Mouse (Mus musculus) right cerebral cortex, postnatal 4 days (tissue): ENCODE results near the gene 1700016C15Rik.
A peak's percentile ranks its signal among the peaks of the same experiment; 100 is the strongest.

ENCODE experiments used
- DNase-seq: peaks from one replicate; pipeline ENCODE4 v3.0.0-alpha.2; 2022

Gene 1700016C15Rik

DNA sequence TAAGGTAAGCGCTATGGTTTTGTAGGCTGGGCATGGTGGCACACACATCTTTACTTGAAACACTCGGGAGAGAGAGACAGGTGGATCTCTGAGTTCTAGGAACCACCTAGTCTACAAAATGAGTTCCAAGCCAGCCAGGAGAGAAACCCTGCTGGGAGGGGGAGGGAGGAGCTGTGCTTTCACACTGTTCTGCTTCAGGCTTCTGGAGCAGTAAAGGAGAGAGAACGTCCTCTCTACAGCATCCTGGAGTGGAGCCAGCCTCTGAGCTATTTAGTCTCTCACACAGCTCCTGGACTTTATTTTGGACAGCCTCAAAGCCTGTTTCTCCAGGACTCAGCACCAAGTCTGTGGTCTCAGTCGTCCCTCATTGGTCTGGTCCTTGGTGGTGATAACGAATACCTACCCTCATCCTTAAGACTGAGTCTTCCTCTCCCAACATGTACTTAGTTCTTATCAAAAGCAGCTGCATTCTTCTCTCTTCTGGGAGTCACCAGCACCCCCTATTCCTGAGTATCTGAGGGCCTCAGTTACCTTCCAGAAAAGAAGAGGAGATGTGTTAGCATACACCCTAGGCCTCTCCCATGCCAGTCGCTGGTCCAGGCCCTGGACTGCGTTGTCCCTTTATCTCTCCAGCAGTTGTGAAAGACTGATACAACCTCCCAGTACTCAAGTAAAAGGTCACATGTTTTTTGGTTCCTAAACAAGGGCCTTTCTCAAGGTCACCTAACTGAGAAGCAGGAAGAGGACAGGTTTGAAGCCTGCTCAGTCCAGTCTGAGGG is 12.4 kb upstream of the 1700016C15Rik start:
- DNase-seq: no peak

DNA sequence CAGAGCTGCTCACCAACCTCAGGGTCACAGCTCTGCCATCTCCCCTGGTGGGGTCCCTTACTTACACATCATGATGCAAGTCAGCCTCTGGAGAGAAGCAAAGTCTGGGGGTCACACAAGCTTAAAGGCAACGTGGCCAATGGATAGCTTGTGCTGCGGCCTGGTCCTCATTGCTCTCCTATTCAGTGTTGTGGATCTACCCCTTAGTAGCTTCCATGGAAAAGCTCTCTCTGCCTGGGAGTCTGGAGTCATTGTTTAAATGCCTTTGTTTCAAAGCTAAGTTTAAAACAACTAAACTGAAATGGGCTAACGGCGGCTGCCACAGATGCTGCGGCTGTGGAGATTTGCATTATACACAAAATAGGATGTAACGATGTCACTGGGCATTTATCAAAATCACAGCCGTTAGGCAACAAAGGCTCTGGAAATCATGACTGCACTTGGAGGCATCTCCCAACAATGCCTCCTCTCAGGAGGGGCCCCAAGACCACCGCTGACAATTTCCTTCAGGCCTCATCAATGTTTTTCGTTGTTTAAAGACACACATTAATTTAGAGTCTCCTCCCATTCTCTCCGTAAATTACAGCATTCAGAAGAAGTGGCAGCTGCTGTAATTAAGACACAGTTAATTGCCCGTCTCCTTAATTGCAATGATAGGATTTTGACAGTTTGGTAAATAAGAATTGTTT is 11.1 kb upstream of the 1700016C15Rik start:
- no peak for DNase-seq

DNA sequence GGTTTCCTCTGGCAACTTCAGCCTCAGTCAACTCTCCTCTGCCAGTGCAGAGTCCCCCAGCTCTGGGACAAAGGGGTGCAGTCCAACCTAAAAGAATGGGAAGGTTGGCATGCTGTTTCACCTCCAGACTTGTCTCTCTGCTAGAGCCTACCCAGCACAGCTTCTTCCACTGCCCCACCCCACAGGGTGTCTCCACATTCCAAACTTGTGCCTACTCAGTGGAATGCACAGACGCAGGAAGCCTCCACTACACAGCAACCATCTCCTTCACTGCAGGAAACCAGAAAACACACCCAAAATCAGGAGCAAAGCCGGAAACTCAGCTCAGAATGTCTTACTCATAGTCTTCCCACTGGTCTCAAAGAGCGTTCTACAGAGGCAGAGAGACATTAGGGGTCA is 10.6 kb upstream of the 1700016C15Rik start:
- no peak for DNase-seq

DNA sequence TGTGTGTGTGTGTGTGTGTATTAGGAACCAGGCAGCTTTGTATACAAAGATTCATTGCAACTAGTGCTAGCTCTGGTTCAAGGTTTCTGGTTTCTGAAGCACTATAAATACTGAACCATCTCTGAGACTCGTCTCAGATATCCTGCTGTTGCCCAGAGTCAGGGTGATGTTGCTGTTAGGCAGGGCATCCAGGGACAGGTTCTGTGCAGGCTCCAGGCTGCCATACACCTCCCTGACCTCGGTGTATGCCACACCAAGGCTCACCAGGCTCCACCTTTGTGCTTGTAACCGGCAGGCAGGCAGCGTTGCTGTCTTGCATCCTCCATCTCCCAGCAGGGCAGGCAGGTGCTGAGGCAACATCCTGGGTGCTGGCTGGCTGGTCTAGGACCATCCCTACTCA is 5.8 kb upstream of the 1700016C15Rik start:
- no peak for DNase-seq

DNA sequence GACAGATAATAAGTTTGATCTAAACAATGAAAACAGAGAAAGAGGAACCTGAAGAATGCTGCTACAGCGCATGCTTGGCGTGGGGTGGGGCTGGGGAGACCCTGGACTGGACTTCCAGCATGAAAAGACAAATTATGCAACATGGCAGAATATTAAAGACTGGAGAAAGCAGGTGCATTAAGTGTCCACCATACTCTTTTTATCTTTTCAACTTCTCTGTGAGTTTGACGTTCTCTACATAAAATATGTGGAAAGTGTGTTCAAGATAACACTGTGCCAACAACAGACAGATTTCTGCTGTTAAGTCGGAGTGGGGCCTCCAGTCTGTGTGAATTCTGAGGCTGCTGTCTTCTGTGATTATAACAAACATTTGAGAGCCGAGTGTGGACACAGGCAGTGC is 2.7 kb upstream of the 1700016C15Rik start:
- DNase-seq: no peak

DNA sequence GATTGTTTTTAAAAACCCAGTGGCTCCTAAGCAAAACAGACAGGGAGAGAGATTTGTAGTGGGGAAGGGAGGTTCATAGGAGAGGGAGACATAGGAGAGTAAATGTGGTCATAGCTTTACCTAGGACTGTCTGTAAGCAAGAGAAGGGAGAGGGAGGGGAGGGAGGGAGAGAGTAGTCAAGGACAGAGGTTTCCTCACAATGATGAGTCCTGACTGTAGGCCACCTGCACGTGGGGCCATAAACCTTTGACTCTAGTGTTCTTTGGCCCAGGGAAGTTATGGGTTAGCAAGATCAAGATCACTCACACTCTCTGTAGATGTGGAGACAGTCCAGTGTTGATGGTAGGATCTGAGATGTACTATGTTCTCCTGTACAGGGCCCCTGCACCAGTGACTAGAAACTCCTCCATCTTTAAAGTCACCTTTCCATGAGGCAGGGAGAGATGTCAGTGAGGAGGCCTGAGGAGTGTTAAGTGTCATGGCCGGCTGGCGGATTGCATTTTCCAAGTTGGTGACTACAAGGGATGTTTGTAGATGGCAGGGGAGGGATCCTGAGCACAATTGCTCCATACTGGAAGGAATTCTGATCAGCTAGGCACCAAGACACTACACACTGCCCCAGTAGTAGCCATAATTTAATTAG is 1.6 kb upstream of the 1700016C15Rik start:
- no peak for DNase-seq

DNA sequence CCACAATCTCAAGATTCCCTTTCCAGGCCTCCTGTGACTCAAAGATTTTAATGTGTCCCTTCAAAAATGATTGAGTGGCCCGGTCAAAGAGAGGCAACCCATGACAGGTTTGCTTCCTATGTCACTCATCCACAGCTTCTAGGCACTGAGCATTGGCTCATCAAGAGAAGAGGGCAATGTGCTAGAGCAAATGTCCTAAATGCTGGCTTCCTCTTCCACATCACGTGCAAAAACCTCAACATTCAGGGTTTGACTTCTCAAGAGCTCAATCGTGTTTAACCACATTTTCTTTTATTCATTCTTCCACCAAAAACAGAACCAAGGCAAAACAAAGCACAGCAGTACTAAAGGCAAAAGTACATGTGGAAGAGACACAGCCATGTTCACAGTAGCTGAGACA is 2.4 kb downstream of the 1700016C15Rik start:
- DNase-seq: no peak

DNA sequence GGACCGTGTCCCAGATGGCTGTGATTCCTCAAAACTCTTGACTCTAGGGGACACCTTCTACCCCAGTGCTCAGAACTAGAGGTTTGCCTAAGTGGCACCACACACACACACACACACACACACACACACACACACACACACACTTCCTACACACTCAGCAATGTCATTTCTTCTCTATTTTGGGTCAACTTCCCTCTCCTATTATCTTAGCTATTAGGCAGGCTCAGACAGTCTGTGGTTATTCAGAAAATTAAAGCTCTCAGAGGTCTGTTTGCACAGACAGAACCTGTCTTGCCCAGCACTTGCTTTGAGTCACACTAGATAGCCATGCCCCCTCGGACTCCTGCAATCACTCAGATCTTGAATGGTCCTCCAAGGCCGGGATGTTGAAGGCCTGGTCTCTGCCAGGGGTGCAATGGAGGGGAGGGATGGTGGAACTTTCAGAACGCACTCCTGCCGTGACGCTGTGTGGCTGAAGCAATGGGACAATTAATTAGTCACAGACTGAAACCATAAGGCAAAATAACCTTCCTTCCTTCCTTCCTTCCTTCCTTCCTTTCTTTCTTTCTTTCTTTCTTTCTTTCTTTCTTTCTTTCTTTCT is 8.0 kb downstream of the 1700016C15Rik start:
- DNase-seq: no peak

DNA sequence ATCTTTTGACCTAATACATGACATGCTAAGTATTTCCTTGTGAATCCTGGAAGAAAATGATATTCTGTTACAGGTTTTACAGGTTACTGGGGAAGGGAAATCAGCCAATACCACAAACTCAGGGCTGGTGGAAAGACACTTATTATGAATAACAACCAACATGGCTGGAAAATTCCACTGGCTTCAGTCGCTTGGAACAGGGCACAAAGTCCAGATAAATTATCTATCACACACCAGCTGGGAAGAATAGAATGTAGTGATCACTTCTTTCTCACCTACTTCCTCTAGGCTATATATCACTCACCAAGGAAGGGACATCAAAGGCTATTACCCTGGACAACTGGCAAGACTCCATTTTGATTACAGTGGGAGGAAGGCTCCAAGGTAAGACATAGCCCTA is 11.1 kb downstream of the 1700016C15Rik start:
- DNase-seq: no peak

DNA sequence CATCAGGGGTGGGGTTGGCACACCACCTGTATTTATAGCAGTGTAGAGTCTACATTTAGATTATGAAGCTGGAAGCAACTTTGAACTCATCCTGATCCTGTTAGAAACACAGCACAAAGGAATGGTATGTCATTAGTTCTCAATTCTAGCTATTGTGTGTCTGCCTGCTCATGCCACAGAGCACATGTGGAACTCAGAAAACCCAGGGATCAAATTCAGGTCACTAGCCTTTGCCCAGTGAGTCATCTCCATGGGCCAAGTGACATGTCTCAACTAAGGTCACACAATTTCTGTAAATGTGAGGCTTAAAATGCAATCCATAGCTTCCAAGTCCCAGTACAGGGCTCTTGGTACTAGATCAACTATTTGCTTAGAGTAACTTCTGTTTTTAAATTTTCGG is 12.5 kb downstream of the 1700016C15Rik start:
- DNase-seq: no peak

DNA sequence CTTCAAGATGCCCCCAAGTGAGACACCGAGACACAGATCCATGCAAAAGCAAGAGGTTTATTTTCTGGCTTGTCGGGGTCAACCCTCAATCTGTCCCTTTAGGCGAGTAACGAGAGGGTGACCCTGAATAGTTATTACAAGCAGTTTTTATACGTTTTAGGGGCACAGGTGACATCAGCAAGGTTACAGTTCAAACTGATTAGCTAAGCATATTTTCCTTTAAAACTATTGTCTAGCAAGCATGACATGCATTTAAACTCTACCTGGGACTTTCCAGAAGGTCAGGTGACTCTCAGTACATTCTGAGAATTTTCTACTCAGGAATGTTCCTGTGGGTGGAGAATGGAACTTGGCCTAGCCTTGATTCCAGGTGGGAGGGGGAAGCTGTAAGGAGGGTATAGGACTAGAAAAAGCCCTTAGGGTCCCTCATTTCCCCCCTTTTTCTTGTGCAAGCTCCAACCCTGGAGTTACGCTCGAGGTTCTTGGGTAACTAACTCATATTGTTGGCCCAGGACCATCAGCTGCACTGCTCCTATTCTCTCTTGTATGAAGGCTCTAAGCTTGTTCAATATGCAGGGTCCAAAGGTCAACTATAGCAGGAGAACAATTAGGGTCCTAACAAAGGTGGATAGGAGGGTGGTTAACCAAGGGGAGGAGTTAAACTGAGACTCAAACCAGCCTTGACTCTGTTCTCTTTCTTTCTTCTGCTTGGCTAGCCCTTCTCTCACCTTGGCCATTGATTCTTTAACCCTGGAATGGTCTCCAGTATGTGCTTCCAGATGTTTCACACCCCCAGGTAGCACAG is 15.1 kb downstream of the 1700016C15Rik start:
- no peak for DNase-seq

DNA sequence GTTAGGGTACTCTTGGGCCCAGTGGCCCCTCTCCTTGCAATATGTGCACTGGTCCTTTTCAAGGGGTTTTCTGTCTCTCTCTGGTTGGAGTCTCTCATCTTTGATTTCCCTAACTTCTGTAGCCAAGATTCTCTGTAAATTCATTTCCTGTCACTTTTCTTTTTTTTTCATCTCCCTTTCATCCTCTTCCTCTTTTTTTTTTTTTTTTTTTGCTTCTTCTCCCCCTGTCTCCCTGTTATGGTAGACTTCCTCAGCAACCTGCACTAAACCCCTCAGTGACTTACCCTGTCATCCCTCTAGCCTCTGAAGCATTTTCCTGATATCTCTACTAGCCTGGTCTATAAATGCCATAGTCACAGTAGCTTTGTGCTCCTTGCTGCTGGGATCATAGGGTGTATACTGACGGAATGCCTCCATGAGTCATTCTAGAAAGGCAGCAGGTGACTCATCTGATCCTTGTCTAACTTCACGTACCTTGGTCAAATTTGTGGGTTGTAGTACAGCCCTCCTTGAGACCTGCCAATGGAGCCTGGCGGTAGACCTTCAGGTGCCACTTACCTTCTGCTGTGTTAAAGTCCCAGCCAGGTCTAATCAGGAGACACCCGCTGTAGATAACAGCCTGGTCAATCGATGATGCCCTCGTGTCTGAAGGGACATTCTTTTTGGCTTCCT is 18.4 kb downstream of the 1700016C15Rik start:
- DNase-seq: no peak

DNA sequence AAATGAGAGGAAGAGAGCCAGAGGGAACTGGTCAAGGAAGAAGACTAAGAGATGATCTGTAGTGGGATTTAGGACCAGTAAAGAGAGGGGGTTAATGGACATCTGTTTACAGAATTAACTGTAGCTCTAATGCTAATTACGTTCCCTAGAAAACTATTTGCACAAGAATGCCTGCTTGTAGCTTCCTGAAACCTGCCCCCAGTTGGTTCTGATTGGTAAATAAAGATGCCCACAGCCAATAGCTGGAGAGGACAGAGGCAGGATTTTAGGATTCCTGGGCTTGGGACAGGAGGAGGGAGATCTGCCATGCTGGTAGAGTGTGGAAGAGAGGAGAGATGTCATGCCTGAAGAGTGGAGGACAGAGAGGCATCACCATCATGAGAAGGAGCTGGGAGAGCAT is 23.9 kb downstream of the 1700016C15Rik start:
- DNase-seq: no peak

DNA sequence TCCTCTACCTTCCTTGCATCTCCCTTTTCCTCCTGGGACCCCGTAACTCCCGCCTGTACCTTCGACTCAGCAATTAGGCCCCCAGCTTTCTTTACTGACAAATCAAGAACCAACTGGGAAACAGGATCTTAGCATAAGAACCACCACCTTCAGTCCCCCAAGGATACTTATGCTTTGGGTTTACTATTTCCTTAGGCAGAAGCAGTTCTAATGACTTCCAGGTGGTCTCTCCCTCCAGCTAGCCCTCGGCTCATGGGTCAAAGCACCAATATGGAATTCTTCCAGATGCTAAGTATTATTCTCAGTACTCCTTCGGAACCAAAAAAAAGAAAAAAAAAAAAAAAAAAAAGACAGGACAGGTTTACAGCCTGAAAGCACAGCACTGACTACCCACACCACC is 27.6 kb downstream of the 1700016C15Rik start:
- no peak for DNase-seq

DNA sequence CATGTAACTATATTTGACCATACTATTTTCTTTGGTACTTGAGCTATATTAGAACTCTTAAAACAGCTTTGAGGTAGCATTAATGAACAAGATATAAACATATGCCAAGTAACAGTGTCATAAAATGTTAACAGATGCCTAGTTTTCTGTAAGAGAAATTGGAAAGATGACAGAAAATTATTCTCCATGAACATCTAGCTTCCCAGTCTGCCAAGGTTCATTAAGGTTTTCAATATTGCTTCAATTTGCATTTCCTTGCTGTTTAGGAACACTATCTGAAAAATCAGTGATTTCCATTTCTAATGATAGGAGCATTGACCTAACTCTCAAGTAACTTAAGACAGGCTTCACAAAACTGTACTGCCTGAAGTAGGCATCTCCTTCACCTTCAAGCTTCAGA is 39.3 kb downstream of the 1700016C15Rik start:
- DNase-seq: no peak

DNA sequence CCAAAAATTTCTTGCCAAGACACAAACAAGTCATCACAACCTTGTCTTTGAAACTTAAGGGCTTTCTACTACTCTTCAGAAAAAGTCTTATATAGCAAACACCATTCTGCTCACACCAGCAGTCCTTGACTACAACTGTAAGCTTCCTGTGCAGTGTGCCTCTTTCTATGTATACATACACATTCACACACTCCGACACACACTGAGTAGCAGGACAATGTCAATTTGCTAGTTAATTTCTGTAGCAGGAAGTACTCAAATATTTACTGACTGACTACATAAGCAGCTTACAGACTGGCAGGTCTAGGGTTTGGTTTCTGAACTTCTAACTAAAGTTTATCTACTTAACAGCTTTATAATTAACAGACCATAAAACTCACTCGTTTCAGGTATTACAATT is 47.8 kb downstream of the 1700016C15Rik start:
- no peak for DNase-seq

DNA sequence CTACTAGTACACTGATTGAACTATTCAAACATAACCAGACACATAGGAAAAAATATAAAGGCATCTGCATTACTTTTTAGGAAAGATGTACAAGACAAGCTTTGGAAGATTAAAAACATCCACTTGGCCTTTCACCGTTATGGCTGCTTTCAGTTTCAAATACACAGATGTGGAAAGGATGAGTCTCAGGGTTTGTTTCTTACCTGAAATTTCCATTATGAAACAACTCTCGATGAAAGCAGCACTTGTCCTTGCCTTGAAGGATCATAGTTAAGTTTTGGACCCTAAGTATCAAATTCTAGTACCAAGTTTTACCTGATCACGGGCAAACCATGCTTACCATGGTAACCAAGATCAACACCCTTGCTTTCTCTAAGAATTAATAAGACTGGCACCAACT is 63.2 kb downstream of the 1700016C15Rik start:
- DNase-seq: no peak

DNA sequence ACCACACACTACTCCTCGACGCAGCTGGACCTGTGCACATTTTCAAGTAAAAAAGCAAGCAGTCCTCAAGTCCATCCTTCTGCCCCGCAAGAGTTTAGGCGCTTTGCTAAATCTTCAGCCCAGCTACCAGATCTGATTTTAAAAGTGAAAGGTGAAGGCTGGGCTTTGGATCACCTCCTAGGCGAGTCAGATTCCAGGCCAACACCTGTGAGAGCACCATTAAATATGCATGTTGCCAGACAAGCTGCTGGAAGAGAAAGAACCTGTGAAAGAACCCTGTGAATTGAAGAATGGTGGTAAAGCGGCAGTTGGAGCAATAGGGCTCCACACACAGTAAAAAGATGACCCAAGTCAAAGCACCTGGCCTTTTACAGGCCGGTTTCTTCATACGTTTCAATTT is 65.3 kb downstream of the 1700016C15Rik start:
- DNase-seq: no peak

DNA sequence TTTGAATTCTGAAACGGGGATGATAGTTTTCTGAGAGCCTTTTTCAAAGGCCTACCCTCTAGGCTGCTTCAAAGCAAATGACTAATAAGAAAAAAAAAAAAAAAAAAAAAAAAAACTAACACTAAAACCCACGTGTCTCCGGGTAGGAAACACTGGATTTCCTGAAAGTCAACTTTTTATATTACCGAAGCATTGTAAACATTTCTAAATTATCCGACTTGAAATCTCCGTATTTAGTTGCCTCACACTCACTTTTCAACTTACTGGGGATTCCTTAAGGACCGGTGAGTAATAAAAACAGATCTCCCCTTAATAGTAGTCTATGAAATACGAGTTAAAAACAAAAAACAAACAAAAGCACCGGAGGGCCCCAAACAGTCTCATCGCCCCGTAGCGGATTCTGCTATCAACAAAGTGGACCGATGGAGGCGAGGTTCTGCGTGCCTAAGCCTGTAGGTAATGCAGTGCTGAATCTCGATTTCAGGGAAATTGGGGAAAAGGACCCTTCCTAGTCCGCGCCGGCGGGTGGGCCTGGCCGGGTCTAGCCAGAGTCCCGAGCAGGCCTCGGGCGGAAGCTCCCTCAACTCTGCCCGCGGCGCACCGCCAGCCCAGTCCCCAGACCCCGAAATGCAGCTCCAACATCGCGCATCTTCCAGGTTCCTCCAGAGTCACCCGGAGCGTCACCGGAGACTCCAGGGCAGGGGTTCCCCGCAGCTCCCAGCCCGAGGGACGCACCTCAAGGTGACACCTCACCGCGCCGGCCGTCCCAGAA is 66.0 kb downstream of the 1700016C15Rik start:
- peak; percentile 57 for DNase-seq

DNA sequence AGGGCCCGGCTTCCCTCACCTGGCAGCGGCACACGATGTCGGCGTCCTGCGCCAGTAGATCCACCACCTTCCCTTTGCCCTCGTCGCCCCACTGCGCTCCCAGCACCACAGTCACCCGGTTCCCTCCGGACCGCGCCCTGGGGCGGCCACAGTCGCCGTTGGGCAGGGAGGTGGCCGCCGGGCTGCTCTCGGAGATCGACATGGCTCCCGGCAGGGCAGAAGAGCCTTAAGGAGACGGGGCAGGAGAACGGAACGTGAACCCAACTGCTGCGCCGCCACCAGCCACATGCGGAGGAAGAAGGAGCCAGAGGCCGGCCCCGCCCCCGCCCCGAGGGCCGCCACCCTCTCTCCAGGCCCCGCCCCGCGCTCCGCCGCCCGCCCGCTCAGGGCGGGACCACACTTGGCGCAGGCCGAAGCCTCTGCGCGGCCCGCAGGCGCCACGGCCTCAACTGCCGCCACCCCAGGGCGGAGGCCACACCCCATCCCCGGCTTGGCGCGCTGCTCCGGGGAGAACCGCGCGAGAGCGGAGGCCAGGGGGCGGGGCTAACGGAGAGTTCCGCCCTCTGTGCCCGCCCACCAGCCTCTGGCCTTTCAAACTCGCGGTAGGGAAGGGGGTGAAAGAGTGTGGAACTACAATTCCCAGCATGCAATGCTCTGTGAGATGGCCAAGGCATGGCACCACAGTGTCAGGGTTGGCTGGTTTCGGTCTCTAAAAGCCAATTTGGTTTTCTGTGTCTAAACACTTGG is 66.8 kb downstream of the 1700016C15Rik start, which contains the start of gene Adss:
Gene Adss (minus strand): TSS at position 319 of the 747 bp plus-strand sequence.
- peak; percentile 98 for DNase-seq
